Mouse (Mus musculus) CD4-positive, CD25-positive, alpha-beta regulatory T cell, adult 4 months (primary cell): ENCODE data around the gene Dnajb4. TPM values are rescaled to one million over a fixed set of nuclear protein-coding genes. Genes with fewer than 3 reads are reported as not detected.
"Not testable (repeated sequence)": the region's sequence is repeated elsewhere in the genome, so short reads cannot be mapped to it uniquely, and the experiment has no call there.

ENCODE experiments used
- ATAC-seq: one replicate; pipeline ENCODE4 v1.8.0; 2017
- polyA plus RNA-seq, 2 experiments: library from polyadenylated mRNA; unstranded; fragments of 100-300 nt; shearing (Covaris generic); gene quantifications; one replicate each; pipeline ENCODE4 v1.2.1; 2017

The Dnajb4 gene
- polyA plus RNA-seq, 2 experiments from 2014 or later: 8.1 to 10.0 TPM

- no peak for ATAC-seq
Measured at GRCm38 (mm10) chr3:152142989-152143695, 67.0 kb downstream of the Dnajb4 start.

- ATAC-seq: no peak
Measured at GRCm38 (mm10) chr3:152142146-152142545, 68.0 kb downstream of the Dnajb4 start.

GRCm38 (mm10) chr3:152139308-152139707, 70.8 kb downstream of the Dnajb4 start:
- ATAC-seq: not testable (repeated sequence)

DNA sequence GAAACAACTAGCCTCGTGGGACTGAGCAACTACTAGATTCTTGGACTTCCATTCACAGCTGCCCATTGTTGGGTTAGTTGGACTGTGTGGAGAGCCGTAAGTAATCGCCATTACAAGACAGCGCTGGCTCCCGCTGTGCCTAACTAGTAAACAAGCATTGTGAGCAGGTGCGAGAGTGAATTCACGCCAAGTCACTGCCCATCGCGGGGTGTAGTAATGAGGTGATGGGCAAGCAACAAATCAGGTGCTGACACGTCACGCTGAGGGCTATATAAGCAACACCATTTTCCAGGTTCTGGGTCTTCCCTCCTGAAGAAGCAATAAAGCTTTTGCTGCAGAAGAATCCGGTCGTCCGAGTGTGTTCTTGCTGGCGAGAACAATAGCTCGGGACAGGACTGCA, 74.0 kb downstream of the Dnajb4 start:
- ATAC-seq: not testable (repeated sequence)

DNA sequence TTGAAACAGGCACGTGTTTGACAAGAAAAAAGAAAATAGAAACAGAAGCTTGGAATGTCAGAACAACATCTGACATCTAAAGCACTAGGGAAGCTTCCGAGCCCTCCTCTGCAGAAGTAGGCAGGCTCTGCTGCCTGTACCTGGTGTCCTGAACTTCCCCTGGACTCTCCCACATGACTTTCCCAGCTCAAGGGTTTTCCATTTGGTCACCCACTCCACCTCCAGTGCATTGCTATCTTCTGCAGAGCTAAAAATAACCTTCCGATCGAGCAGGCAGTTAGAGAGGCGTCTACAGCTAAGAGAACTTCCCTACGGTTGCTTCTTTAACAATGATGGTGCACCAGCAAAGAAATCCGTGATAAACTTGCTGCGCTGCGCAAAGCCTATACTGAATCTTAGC, 76.5 kb downstream of the Dnajb4 start:
- no peak for ATAC-seq

DNA sequence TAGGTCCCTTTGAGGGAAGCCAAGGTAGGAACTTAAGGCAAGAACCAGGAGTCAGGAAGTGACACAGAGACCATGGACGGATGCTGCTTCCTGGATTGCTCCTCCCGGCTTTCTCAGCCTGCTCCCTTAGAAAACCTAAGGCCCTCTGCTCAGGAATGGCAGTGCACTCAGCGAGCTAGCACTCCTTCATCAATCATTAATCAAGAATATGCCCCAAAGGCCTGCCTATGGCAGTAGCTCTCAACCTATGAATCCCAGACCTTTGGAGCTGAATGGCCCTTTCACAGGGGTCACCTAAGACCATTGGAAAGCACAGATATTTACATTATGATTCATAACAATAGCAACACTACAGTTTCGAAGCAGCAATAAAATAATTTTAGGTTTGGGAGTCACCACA, 79.1 kb downstream of the Dnajb4 start:
- no peak for ATAC-seq

GRCm38 (mm10) chr3:152129426-152129825, 80.7 kb downstream of the Dnajb4 start:
- not testable (repeated sequence) for ATAC-seq

GRCm38 (mm10) chr3:152128631-152129030, 81.5 kb downstream of the Dnajb4 start:
- no peak for ATAC-seq

Other genes with a start within 250 kb of the Dnajb4 start
- not detected for gene Gipc2, start 44.1 kb downstream of the Dnajb4 start, polyA plus RNA-seq
- gene Fubp1, start 120 bp upstream of the Dnajb4 start, polyA plus RNA-seq: 100 to 1,000 TPM; 256 to 262 TPM
- 1 to 10 TPM; 2.0 to 5.2 TPM for gene Nexn, start 56.0 kb upstream of the Dnajb4 start, polyA plus RNA-seq
- 1 to 10 TPM; 8.0 TPM for gene Miga1, start 130.1 kb upstream of the Dnajb4 start, polyA plus RNA-seq
- 10 to 100 TPM; 33.9 to 35.5 TPM for gene Usp33, start 136.2 kb upstream of the Dnajb4 start, polyA plus RNA-seq
- 10 to 100 TPM; 33.7 to 34.7 TPM for gene Zzz3, start 185.2 kb upstream of the Dnajb4 start, polyA plus RNA-seq